Mouse (Mus musculus) gastrocnemius, postnatal 10 days (tissue): ENCODE measurements around the gene Prdm16. TPM values are rescaled to one million over a fixed set of nuclear protein-coding genes. Genes with fewer than 3 reads are reported as not detected.

Experiments
- DNase-seq: peaks from one replicate; pipeline ENCODE4 v3.0.0; 2021; ENCODE audit warnings: mixed read lengths
- total RNA-seq, 2 experiments: library from RNA; stranded (reverse); gene quantifications; 2 replicates each; pipeline ENCODE4 v1.2.3; 2021

Gene Prdm16
- total RNA-seq, 2 experiments from 2014 or later: 2.7 to 4.1 TPM

GRCm38 (mm10) chr4:154418327-154418744, 218.3 kb downstream of the Prdm16 start:
- no peak for DNase-seq

GRCm38 (mm10) chr4:154416728-154417127, 219.9 kb downstream of the Prdm16 start:
- no peak for DNase-seq

GRCm38 (mm10) chr4:154414885-154415284, 221.8 kb downstream of the Prdm16 start:
- no peak for DNase-seq

GRCm38 (mm10) chr4:154410559-154410958, 226.1 kb downstream of the Prdm16 start:
- no peak for DNase-seq

GRCm38 (mm10) chr4:154409841-154410240, 226.8 kb downstream of the Prdm16 start:
- no peak for DNase-seq

- DNase-seq: no peak
Measured at GRCm38 (mm10) chr4:154409237-154409721, 227.4 kb downstream of the Prdm16 start.

GRCm38 (mm10) chr4:154402948-154403347, 233.7 kb downstream of the Prdm16 start:
- DNase-seq: no peak

GRCm38 (mm10) chr4:154401982-154402932, 234.4 kb downstream of the Prdm16 start:
- DNase-seq: no peak

GRCm38 (mm10) chr4:154401379-154401778, 235.3 kb downstream of the Prdm16 start:
- no peak for DNase-seq

- no peak for DNase-seq
Measured at GRCm38 (mm10) chr4:154400256-154401171, 236.2 kb downstream of the Prdm16 start.

GRCm38 (mm10) chr4:154399634-154400033, 237.0 kb downstream of the Prdm16 start:
- no peak for DNase-seq

GRCm38 (mm10) chr4:154396652-154397301, 239.9 kb downstream of the Prdm16 start:
- no peak for DNase-seq

GRCm38 (mm10) chr4:154394123-154394722, 242.4 kb downstream of the Prdm16 start:
- no peak for DNase-seq

- peak; percentile 47 for DNase-seq
Measured at GRCm38 (mm10) chr4:154393196-154394122, 243.2 kb downstream of the Prdm16 start.

GRCm38 (mm10) chr4:154392641-154393040, 244.0 kb downstream of the Prdm16 start:
- DNase-seq: no peak

- no peak for DNase-seq
Measured at GRCm38 (mm10) chr4:154390333-154391080, 246.2 kb downstream of the Prdm16 start.

GRCm38 (mm10) chr4:154389641-154390040, 247.0 kb downstream of the Prdm16 start:
- no peak for DNase-seq

- DNase-seq: no peak
Measured at GRCm38 (mm10) chr4:154386810-154387209, 249.9 kb downstream of the Prdm16 start.

GRCm38 (mm10) chr4:154385918-154386317, 250.8 kb downstream of the Prdm16 start:
- DNase-seq: no peak

- no peak for DNase-seq
Measured at GRCm38 (mm10) chr4:154385208-154385607, 251.5 kb downstream of the Prdm16 start.
